Mouse (Mus musculus) left cerebral cortex, postnatal 14 days (tissue): ENCODE results near the gene Cer1. TPM values are rescaled to one million over a fixed set of nuclear protein-coding genes. Genes with fewer than 3 reads are reported as not detected.

Experiments
- DNase-seq, 2 experiments: peaks; one replicate each; pipeline ENCODE4 v3.0.0; 2021 to 2022; ENCODE audit warnings: low spot score in 2 of 2, mixed read lengths in 1 of 2
- intact Hi-C: fragments of 180-260 bp; cut with DNase I; formaldehyde crosslinking; loops from one replicate; pipeline ENCODE4 v1.15.1; 2025
- total RNA-seq, 2 experiments: library from RNA; stranded (reverse); gene quantifications; 2 replicates each; pipeline ENCODE4 v1.2.3; 2021

Cer1 gene
- total RNA-seq, 2 experiments from 2014 or later, result 0.40 to 0.51 TPM

GRCm38 (mm10) chr4:82879152-82879551 lies 5.8 kb downstream of the Cer1 start:
- DNase-seq, result peak in 1 of 2 experiments; percentile 25
- intact Hi-C loops, result no loop called here

- intact Hi-C loops, result no loop called here
- DNase-seq, result no peak
Measured at GRCm38 (mm10) chr4:82876656-82877055, 8.3 kb downstream of the Cer1 start.

- intact Hi-C loops, result no loop called here
- no peak for DNase-seq
Measured at GRCm38 (mm10) chr4:82875532-82875931, 9.4 kb downstream of the Cer1 start.

- no peak for DNase-seq
- intact Hi-C loops, result no loop called here
Measured at GRCm38 (mm10) chr4:82874791-82875190, 10.2 kb downstream of the Cer1 start.

- intact Hi-C loops, result no loop called here
- DNase-seq, result no peak
Measured at GRCm38 (mm10) chr4:82872548-82872947, 12.4 kb downstream of the Cer1 start.

GRCm38 (mm10) chr4:82872121-82872520 lies 12.8 kb downstream of the Cer1 start:
- intact Hi-C loops, result no loop called here
- no peak for DNase-seq

GRCm38 (mm10) chr4:82870931-82871330 lies 14.0 kb downstream of the Cer1 start:
- intact Hi-C loops, result no loop called here
- DNase-seq, result no peak

GRCm38 (mm10) chr4:82867731-82868445 lies 17.1 kb downstream of the Cer1 start:
- DNase-seq, result no peak
- intact Hi-C loops, result no loop called here

- intact Hi-C loops, result no loop called here
- DNase-seq, result no peak
Measured at GRCm38 (mm10) chr4:82867111-82867510, 17.8 kb downstream of the Cer1 start.

- intact Hi-C loops, result no loop called here
- DNase-seq, result no peak
Measured at GRCm38 (mm10) chr4:82864974-82865699, 19.8 kb downstream of the Cer1 start.

- no peak for DNase-seq
- intact Hi-C loops, result no loop called here
Measured at GRCm38 (mm10) chr4:82863316-82863715, 21.6 kb downstream of the Cer1 start.

GRCm38 (mm10) chr4:82861451-82861850 lies 23.5 kb downstream of the Cer1 start:
- DNase-seq, result no peak
- intact Hi-C loops, result no loop called here

GRCm38 (mm10) chr4:82860566-82860965 lies 24.4 kb downstream of the Cer1 start:
- DNase-seq, result no peak
- intact Hi-C loops, result no loop called here

GRCm38 (mm10) chr4:82859131-82860125 lies 25.5 kb downstream of the Cer1 start, which contains the start of gene Zdhhc21:
TSS of gene Zdhhc21 (minus strand) at chr4:82859958.
- intact Hi-C loops, result loop anchor here (5.0 kb wide), 1 partner anchor 73 kb away; no protein-coding TSS in a partner anchor
- DNase-seq, result peak; percentile 64 to 78

GRCm38 (mm10) chr4:82858431-82859010 lies 26.4 kb downstream of the Cer1 start:
- intact Hi-C loops, result loop anchor here (5.0 kb wide), 1 partner anchor 74 kb away; no protein-coding TSS in a partner anchor
- DNase-seq, result no peak

GRCm38 (mm10) chr4:82856986-82857385 lies 28.0 kb downstream of the Cer1 start:
- no peak for DNase-seq
- intact Hi-C loops, result loop anchor here (5.0 kb wide), 1 partner anchor 75 kb away; no protein-coding TSS in a partner anchor

GRCm38 (mm10) chr4:82853809-82854208 lies 31.1 kb downstream of the Cer1 start:
- intact Hi-C loops, result no loop called here
- DNase-seq, result peak in 1 of 2 experiments; percentile 25

GRCm38 (mm10) chr4:82848552-82849234 lies 36.3 kb downstream of the Cer1 start:
- no peak for DNase-seq
- intact Hi-C loops, result no loop called here
